Mouse (Mus musculus) lung, postnatal 10 days (tissue): Measurements from ENCODE around the gene Ehbp1.

Source experiments
- DNase-seq: peaks from one replicate; pipeline ENCODE4 v3.0.0; 2021

Ehbp1 gene

DNA sequence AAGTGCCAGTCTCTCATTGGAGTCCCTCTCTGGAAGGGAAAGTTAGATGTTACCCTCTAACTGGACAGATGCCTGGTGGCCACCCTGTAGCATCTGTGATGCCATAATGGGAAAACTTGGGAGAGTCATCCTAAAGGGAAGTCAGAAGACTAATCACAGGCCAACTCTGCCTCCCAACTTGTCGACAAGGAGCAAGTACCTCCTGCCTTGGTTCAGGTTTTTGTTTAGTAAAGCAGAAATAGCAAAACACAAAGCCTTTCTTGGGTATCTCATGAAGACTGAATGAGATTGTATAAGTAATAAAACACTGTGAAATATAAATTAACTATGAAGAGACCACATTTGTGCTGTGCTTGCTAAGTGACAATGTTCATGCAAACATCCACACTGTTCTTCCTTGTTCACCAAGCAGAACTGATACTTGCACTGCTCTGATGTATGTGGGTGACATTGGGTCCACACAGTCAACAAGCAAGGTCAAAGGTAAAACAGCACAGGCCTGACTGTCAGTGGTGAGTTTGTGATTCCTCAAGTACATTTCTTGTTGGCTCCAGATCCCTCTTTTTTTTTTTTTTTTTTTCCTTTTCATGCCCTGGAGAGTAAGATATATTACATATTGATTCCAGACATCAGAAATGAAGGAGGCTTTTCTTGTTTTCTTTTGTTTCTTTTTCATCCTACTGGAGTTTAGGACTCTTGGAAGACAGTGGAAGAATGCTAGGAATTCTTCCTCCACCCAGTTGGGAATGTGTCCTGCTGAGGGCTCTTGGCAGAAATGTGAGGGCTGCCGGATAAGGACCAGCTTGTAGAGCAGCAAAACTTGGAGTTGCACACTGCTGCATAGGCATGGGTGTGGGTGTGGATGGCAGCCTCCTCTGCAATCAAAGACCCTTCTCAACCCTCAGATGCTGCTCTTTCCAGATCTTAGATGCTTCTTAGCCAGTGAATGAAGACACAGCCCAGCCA is at the start of gene Ehbp1:
Gene Ehbp1, minus strand, starts transcription at position 51 of the 966 bp plus-strand sequence.
- DNase-seq, result peak; percentile 17

GRCm38 (mm10) chr11:22387472-22388098 is 45.5 kb upstream of the Ehbp1 start:
- DNase-seq, result peak; percentile 37

GRCm38 (mm10) chr11:22383532-22383931 is 41.4 kb upstream of the Ehbp1 start:
- no peak for DNase-seq

- no peak for DNase-seq
Measured at GRCm38 (mm10) chr11:22374811-22375210, 32.7 kb upstream of the Ehbp1 start.

GRCm38 (mm10) chr11:22373290-22373674 is 31.2 kb upstream of the Ehbp1 start:
- no peak for DNase-seq

- DNase-seq, result no peak
Measured at GRCm38 (mm10) chr11:22372609-22373289, 30.7 kb upstream of the Ehbp1 start.

GRCm38 (mm10) chr11:22369841-22370240 is 27.7 kb upstream of the Ehbp1 start:
- no peak for DNase-seq

- no peak for DNase-seq
Measured at GRCm38 (mm10) chr11:22368621-22369020, 26.5 kb upstream of the Ehbp1 start.

DNA sequence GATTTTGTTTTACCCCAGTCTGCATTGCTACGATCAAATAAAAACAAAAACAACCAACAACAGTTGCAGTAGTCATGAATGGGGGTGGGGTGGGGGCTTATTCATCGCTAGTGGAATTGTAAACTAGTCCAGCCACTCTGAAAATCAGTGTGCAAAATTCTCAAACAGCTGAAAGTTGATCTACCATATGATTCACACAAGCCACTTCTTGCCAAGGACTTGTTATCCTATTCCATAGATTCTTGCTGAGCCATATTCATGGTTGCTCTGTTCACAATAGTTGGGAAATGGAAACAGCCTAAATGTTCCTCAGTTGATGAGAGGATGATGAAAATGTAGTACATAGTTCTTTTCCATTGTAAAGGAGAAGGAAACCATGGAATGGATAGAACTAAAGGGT is 24.4 kb upstream of the Ehbp1 start:
- no peak for DNase-seq

DNA sequence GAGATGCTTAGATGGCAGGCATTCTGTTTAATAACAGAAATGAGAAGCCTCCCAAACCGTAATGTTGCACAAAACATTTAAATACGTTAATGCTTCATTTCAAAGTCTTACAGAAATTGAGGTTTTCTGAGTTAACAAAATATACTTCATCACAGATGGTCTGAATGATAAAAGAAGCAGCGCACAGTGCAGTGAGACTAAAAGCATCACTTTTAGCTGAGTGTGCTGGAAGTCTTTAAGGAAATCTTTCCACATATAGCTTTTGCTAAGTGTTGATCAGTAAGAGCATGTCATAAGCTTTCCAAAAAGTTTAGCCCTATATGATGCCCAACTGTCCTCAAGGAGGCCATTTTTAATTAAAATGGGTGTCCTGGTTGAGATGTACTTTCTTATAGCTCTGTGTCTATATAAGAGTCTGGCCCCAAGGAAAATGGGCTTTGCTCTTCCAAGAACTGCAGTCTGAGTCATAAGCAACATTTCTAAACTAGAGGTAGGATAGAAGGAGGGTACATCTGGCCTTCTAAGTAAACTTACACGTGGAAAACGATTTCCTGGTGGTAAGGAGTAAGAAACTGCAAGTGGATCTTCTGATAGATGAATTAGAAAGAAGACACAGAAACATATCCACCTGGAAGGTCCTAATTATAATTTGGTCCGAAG is 12.0 kb upstream of the Ehbp1 start:
- DNase-seq, result no peak

GRCm38 (mm10) chr11:22349945-22350344 is 7.9 kb upstream of the Ehbp1 start:
- no peak for DNase-seq

GRCm38 (mm10) chr11:22348536-22348910 is 6.4 kb upstream of the Ehbp1 start:
- DNase-seq, result no peak

DNA sequence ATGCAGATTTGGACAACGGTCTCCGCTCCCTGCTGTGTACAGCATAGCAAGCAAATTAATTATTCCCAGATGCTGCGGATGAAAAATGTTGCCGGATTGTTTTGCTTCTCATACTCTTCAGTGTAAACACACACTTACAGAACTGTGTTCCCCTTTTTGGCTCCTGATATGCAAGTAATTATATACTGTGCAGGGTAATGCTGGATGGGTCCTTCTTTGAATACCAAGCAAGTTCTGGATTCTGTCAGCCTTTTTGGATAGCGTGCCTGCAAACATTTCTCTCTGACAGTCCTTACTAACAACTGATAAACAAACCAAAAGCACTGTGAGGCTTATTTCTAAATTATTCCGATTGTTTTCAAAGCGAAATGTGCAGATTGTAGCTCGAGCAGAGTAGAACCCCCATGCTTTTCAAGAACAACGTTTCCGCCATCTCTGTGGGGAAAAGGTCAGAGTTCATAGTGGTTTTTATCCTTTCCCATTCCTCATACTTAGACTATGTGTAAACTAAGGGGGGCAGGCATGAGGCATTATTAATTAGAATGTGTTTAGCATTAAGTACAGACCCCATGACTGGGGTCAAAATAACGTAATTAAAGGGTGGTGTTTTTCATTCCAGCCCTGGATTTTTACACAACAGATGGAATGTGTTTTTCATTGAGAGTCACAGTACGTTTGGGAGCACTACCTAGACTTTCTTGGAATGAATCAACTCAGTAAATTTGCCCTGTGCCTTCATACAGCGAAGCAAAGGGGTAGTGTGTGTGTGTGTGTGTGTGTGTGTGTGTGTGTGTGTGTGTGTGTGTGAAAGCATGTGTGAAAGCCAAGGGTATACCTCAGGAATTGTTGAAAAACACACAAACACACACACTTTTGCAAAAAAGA is 5.8 kb upstream of the Ehbp1 start:
- peak; percentile 3 for DNase-seq

DNA sequence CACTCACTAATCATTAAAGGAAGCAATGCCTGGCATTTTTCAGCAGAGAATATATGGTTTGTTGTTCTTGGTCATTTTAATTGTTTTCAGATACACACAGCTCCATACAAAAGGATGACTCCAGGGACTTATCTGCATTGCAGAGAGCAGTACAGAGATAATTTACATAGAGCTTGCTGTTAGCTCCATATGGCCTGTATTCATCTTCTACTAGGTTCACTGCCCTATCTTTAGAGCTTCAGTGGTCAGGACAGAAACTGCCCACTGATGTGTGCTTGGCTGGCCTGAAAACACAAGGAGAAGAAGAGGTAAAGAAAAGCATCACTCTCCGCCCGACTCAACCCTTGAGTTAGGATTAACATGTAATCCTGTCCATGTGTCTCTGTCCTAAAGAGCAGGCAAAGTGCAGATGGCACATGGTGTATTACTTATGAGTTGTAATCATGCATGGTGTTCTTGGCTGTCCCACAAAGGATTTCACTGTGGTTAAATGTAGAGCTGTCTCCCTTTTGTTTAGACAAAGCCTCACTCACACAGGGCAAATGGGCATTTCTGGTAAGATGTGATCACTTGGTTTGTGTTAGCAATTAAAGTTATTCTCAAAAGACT is 14.7 kb downstream of the Ehbp1 start:
- peak; percentile 4 for DNase-seq

DNA sequence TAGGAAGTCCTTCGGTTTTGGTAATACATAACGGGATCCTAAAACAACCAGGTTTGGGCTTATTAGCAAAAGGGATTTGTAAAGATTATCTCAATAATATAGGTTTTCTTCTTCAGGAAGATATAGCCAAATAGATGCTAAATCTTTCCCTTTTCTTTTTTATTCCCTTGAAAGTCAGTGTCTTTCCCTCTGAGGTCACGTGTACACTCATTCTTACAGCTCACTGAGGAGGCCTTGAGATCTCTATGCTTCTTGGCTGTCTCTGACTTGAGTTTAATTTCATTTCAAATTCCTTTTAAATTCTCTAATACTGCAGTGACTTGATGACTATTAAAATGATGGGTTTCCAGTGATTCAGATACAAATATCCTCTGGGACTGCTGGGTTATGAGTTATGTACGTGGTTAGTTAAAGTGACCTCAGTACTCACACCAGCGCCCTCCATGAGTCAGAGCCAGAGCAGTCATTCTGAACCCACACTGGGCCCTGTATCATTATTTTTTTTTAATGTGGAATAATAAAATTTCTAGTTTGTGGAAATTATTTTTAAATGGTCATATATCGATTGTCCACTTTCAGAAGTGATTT is 24.2 kb downstream of the Ehbp1 start:
- DNase-seq, result no peak

DNA sequence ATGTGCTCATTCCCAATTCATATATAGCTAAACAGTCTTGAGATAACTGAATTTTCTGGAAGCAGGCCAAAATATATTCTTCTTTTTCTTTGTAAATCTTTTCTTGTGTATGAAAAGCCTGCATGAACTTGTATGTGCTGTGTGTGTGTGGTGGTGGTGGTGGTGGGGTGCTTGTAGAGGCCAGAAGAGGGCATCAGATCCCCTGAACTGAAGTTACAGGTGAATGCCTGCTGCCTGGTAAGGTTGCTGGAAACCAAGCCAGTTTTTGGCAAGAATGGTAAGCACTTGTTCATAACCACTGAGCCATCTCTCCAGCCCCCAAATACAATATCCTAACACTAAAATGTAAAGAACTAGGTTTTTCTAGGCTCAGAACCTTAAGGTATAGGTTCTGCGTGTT is 26.3 kb downstream of the Ehbp1 start:
- DNase-seq, result no peak

GRCm38 (mm10) chr11:22301164-22301563 is 40.9 kb downstream of the Ehbp1 start:
- DNase-seq, result no peak

DNA sequence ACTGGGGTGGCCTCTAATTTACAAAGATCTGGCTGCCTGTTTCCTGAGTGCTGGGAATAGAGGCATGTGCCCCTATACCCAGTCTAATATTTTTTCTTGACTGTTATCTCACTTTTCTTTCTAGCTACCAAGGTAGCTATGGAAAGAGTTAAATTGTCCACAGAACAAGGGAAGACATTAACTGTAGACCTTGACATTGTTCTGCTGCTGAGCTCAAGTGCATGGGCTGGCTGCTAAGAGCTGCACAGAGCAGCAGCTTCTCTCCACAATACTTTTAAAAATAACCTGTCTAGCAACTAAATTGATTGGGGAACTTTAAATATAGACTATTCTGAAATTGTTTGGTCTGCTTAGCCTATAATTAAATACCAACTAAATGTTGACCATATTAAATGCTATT is 52.9 kb downstream of the Ehbp1 start:
- DNase-seq, result no peak

DNA sequence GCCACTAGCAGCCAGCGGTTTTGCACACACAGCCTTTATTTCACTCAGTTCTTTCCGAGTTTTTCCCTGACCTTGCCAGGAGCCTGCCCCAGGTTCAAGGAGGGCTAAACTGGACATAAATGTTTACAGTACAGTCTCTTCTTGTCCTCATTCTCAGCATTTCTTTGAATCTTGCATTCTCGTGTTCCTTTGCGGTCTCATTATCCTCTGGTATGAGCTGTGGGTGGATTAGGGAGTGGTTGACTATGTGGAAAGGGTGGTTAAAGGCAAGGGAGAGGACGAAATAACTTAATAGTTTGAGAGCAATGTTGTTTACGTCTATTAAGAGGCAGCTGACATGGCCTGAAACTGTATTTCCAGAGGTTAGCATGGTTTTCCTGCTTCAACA is 54.6 kb downstream of the Ehbp1 start:
- no peak for DNase-seq

DNA sequence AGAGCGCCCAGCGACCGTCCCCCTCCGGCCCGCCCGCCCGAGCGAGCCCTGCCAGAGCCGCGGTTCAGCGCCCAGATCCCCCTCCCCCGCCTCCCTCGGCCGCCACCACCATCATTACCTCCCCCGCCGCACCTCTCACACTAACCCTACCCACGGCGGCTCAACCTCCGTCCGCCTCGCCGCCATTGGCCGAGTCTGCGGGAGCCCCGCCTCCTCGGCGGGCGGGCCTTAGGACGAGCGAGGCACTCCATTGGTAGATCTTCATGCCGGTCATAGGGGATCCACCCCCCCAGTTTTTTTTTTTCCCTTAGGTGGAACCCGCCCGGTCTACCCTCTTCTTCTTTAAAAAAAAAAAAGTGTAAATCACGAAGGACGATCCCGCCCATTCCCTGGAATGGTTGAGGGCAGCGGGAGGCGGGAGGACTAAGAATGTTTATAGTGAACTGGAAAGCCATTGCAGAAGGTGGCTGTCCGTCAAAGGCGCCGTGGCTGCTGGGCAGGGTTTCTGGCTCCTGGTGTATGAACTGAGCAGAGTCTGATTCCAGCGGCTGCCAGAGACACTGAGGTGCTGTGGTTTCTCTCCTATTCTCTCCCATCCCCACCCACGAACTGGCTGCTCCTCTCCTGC is 55.1 kb downstream of the Ehbp1 start:
- peak; percentile 96 for DNase-seq

GRCm38 (mm10) chr11:22286371-22286872 is 55.7 kb downstream of the Ehbp1 start:
- DNase-seq, result peak; percentile 58
